ENCODE assay signal across 9 mouse cellular contexts in the genomic region with DNA sequence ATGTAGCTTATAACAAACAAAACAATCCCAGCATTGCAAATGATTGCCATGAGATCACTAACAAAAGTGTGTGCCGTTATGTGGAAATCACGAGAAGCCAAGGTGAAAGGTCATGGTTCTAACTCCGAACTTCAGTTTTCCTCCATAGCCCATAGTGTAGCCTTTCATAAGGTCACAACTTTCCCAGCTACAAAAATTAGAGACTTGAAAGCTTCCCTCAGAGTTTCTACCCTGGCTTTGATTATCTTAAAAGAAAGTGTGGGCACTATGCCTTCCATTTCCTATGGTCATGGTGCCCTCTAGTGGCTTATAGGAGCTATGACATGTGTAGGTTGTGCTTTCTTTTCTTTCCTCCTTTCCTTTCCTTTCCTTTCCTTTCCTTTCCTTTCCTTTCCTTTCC.
DNase-seq lines count a peak whose midpoint lies in the region; ATAC-seq and TF ChIP-seq lines count a peak whose summit lies in the region.
"Had no signal": no experiment of that assay in that cellular context is flagged by ENCODE, and none has a peak within 500 bp of the region (broad histone marks: within the 10 kb centered on the region; RNA-seq: fewer than 3 reads in every experiment).

No protein-coding gene starts in this region.

- H3K4me2 ChIP-seq in midbrain, embryonic 11.5 days: no peak overlapping the region
- H3K4me2 ChIP-seq: limb, embryonic 13.5 days had no signal

- no peak overlapping the region for H3K9ac ChIP-seq in heart, adult 2 months (ENCODE audit: low read depth, low read length)
- no peak overlapping the region for H3K9ac ChIP-seq in midbrain, embryonic 11.5 days (ENCODE audit: low read length)
- H3K9ac ChIP-seq: limb, embryonic 13.5 days had no signal

- TF ChIP-seq POLR2A in heart, adult 2 months (IDR thresholded peaks at IDR 0.05; ENCODE audit: insufficient read depth, low read depth, low read length): no peak

- H3K9me3 ChIP-seq in midbrain, embryonic 11.5 days (ENCODE audit: control insufficient read depth, low read length): no peaks in the 10 kb centered on the region

- no peak for TF ChIP-seq EP300 in heart, adult 2 months (IDR thresholded peaks at IDR 0.05; ENCODE audit: insufficient read depth, low read depth, low read length)

- no peaks in the 10 kb centered on the region; the same call in 1 of the 2 replicates for H3K27me3 ChIP-seq in heart, adult 2 months (ENCODE audit: control insufficient read depth, insufficient read depth, low read length)
- H3K27me3 ChIP-seq in midbrain, embryonic 11.5 days (ENCODE audit: control insufficient read depth, insufficient read depth, low read length): no peaks in the 10 kb centered on the region
- H3K27me3 ChIP-seq: limb, embryonic 13.5 days had no signal

- no peak overlapping the region for H3K27ac ChIP-seq in heart, adult 2 months
- no peak overlapping the region for H3K27ac ChIP-seq in midbrain, embryonic 11.5 days (ENCODE audit: low read depth, low read length)

- peaks cover 4% of the 10 kb centered on the region for H3K4me1 ChIP-seq in heart, adult 2 months (ENCODE audit: control insufficient read depth, insufficient read depth, low read length)
- H3K4me1 ChIP-seq in midbrain, embryonic 11.5 days (ENCODE audit: control insufficient read depth, insufficient read depth, low read length): 0 out of 2 replicates have a peak, but pooled peaks cover 2% of the 10 kb centered on the region

- peaks cover 3% of the 10 kb centered on the region; the same call in 1 of the 2 replicates for H3K79me2 ChIP-seq in heart, adult 2 months (replicated peaks; ENCODE audit: control insufficient read depth, insufficient read depth, low read length)

- peak; percentile 81 for TF ChIP-seq CTCF in heart, adult 2 months (IDR thresholded peaks at IDR 0.05)

- ATAC-seq in CD4-positive, CD25-positive, alpha-beta regulatory T cell, adult 4 months: peak; percentile 73
- 0 out of 2 replicates have a peak, but pooled peaks have one; percentile 12 for ATAC-seq in midbrain, embryonic 11.5 days (ENCODE audit: low FRiP score)

- H3K36me3 ChIP-seq in heart, adult 2 months (ENCODE audit: control insufficient read depth, insufficient read depth, low read length): no peaks in the 10 kb centered on the region; the same call in none of the 2 replicates
- H3K36me3 ChIP-seq in midbrain, embryonic 11.5 days (ENCODE audit: control insufficient read depth, insufficient read depth, low read length): no peaks in the 10 kb centered on the region
- H3K36me3 ChIP-seq: limb, embryonic 13.5 days had no signal

- 31% methylated on average over 3 of the region's 3 CpGs for WGBS in heart, adult 2 months
- WGBS in midbrain, embryonic 11.5 days: 32% methylated on average over 3 of the region's 3 CpGs

- no peak overlapping the region for H3K4me3 ChIP-seq in heart, adult 2 months
- no peak overlapping the region for H3K4me3 ChIP-seq in midbrain, embryonic 11.5 days (ENCODE audit: low read depth, low read length)
- H3K4me3 ChIP-seq: limb, embryonic 13.5 days had no signal

- intact Hi-C loops in heart, adult 2 months (cut with DNase I): loop anchor here (1.0 to 5.0 kb wide), 5 partner anchors 189 to 699 kb away; no protein-coding TSS in a partner anchor
- intact Hi-C loops in heart, postnatal 10 days (cut with DNase I): loop anchor here (1.0 to 5.0 kb wide), 4 partner anchors 167 to 699 kb away; no protein-coding TSS in a partner anchor

- DNase-seq in heart, adult 2 months: no peak
- no peak for DNase-seq in heart, postnatal 10 days
- peak; percentile 56 for DNase-seq in embryo, embryonic 11.5 days (ENCODE audit: low read depth, low spot score)
- DNase-seq in midbrain, embryonic 11.5 days (ENCODE audit: low spot score, missing footprints): peak; percentile 92
- no peak for DNase-seq in layer of hippocampus, postnatal 25 days (ENCODE audit: extremely low spot score in 1 of 2, low spot score in 1 of 2)
- no peak for DNase-seq in urinary bladder, postnatal 36 days (ENCODE audit: low spot score in 2 of 2)
- no peak for DNase-seq in urinary bladder, postnatal 4 days (ENCODE audit: low spot score in 2 of 2)

Comparison
In these comparisons a context has a peak if more than half of its experiments do, and no peak if none do; other contexts are left out.
1. DNase-seq: peak in embryo, embryonic 11.5 days (single experiment) and midbrain, embryonic 11.5 days (single experiment); none in heart, adult 2 months (0 of 2), heart, postnatal 10 days (0 of 2), layer of hippocampus, postnatal 25 days (0 of 2), urinary bladder, postnatal 36 days (0 of 2) and urinary bladder, postnatal 4 days (0 of 2).